Mouse (Mus musculus): ENCODE measurements around the gene Nlrp6.
"Not testable (repeated sequence)": the region's sequence is repeated elsewhere in the genome, so short reads cannot be mapped to it uniquely, and the experiment has no call there.

The Nlrp6 gene

GRCm38 (mm10) chr7:140920418-140921029 is at the start of gene Nlrp6:
Gene Nlrp6, plus strand, starts transcription at chr7:140920902.
- no peak for DNase-seq (ENCODE audit: low read depth, low spot score)

- no peak for DNase-seq (ENCODE audit: low read depth, low spot score)
Measured at GRCm38 (mm10) chr7:140874224-140874623, 46.5 kb upstream of the Nlrp6 start.

DNA sequence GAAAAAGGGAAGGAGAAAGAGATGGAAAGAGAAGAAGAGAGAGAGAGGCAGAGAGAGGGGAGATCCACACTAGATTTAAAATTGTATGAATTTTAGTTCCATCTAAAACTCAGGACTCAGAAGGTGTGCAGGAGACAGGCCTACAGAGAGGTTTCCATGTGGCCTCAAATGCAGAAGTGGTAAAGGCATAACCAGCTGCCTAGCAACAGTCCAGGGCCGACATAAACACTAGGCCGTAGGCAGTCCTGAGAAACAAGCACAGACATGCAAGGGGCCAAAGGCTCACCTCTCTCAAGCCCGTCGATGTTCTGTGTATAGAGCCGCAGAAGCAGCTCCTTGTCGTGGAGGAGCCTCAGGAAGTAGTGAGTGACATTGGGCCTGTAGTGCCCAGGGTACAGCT is 43.3 kb upstream of the Nlrp6 start:
- DNase-seq (ENCODE audit: low read depth, low spot score): no peak

DNA sequence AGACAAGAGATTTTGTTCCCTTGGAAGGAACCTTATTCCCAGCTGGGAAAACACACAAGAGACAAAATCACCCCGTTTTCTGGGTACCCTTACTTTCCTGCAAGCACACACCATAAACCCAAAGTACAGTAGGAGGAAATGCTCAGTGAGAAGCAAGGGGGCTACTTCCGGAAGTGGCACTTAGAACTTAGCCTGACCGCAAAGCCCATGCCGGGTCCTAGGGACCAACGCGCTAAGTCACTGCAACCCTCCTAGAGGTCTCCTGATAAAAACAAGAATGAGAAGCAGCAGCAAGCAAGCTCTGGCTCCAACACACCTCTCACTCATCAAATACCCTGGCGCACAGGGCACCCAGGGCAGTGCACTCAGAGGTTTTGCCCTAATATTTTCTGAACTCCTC is 41.3 kb upstream of the Nlrp6 start:
- DNase-seq (ENCODE audit: low read depth, low spot score): no peak

DNA sequence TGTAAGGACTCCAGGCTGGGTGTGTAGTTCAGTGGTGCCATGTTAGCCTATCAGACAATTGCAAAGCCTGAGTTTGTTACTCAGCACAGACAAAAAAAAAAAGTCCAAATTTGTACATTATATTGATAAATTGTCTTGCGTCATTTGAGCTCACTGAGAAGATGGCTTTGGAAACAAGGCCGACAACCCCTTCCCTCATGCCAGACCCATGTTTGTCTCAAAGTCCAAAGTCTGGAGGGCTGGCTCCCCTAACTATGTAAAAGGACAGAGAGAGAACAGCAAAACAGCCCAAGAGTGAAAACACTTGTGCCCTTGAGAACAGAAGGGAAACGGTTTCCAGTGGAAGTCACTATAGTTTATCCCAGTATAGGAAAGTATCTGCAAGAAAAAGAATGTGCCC is 40.3 kb upstream of the Nlrp6 start:
- no peak for DNase-seq (ENCODE audit: low read depth, low spot score)

DNA sequence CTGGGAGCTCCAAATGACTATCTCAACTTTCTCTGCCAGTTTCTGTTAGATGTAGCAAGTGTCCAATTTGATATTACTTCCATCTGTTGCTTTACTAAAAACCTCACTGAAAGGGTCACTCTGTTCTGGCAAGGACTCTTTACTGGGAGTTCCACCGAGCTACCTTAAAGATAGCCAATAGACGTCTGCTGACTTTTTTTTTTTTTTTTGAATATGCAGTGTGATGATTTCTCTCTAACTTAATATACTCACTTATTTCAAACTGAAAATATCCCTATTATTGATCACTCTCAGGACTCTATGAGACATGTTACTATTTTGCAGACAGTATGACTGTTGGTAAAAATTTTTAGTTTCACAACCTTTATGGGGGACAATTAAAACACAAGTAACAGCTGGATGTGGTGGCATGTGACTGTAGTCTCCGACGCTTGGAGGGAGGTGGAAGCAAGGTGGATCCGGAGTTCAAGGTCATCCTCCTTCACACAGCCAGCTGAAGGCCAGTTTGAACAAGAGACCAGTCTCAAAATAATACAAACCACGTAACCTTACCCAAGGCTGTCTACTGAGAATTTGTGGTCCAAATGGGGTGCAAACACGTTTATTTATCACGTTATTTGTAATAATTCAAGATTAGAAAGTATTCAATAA is 39.7 kb upstream of the Nlrp6 start:
- DNase-seq (ENCODE audit: low read depth, low spot score): no peak

GRCm38 (mm10) chr7:140881696-140882468 is 38.8 kb upstream of the Nlrp6 start, which contains the start of the genes Psmd13 and Sirt3:
Gene Psmd13, plus strand, starts transcription at chr7:140881968.
Gene Sirt3, minus strand, starts transcription at chr7:140882309.
- peak; percentile 89 for DNase-seq (ENCODE audit: low read depth, low spot score)

GRCm38 (mm10) chr7:140882469-140882803 is 38.3 kb upstream of the Nlrp6 start:
- no peak for DNase-seq (ENCODE audit: low read depth, low spot score)

DNA sequence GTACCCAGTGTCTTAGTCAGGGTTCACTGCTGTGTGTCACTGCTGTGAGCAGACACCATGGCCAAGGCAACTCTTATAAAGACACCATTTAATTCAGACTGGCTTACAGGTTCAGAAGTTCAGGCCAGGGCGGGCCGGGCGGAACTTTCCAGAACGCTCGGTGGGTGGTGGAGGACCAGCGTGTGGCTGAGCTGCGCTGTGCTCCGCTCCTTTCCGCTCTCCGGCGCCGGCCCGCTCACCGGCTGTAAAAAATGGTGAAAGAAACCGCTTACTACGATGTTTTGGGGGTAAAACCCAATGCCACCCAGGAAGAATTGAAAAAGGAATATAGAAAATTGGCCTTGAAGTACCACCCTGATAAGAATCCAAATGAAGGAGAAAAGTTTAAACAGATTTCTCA is 30.1 kb upstream of the Nlrp6 start:
- DNase-seq (ENCODE audit: low read depth, low spot score): not testable (repeated sequence)

DNA sequence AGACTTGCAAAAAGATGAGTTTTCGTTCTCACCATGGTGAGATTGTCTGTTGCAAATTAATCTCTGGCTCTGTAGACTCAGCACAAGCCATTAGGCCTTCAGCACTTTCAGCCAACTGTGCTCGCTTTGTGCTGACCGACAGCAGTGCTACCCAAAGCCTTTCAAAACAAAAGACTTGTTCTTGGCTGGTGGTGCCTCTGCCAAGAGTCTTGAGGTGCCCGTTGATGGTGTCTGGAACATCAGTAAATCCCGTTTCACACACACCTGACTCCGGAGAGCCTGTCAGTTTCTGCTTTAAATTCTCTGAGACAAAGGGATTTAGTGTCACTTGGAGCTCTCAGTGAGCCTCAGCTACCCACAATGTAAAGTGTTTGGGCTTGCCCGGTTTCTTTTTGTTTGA is 26.7 kb upstream of the Nlrp6 start:
- DNase-seq (ENCODE audit: low read depth, low spot score): no peak

GRCm38 (mm10) chr7:140894611-140895010 is 26.1 kb upstream of the Nlrp6 start:
- no peak for DNase-seq (ENCODE audit: low read depth, low spot score)

DNA sequence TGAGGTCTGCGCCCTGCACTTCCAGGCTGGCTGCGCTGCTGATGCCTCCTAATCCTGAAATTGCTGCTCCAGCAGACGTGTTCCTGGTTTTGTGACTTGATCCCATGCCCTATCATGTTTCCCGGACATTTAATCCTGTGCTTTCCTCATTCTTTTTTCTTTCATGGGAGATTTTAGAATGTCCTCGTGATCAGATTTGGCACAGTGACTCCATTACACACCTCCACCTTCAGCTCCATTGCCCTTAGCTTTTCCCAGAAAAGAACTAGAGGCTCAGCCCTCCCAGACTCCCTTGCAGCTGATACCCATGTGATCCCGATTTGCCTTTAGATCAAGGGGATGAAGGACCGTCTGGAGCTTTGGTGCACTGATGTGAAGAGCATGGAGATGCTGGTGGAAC is 22.8 kb upstream of the Nlrp6 start:
- DNase-seq (ENCODE audit: low read depth, low spot score): no peak

GRCm38 (mm10) chr7:140899121-140899520 is 21.6 kb upstream of the Nlrp6 start:
- no peak for DNase-seq (ENCODE audit: low read depth, low spot score)

- DNase-seq (ENCODE audit: low read depth, low spot score): no peak
Measured at GRCm38 (mm10) chr7:140900220-140900619, 20.5 kb upstream of the Nlrp6 start, which contains the start of gene Cox8b. Gene Cox8b, minus strand, starts transcription at chr7:140900446.

DNA sequence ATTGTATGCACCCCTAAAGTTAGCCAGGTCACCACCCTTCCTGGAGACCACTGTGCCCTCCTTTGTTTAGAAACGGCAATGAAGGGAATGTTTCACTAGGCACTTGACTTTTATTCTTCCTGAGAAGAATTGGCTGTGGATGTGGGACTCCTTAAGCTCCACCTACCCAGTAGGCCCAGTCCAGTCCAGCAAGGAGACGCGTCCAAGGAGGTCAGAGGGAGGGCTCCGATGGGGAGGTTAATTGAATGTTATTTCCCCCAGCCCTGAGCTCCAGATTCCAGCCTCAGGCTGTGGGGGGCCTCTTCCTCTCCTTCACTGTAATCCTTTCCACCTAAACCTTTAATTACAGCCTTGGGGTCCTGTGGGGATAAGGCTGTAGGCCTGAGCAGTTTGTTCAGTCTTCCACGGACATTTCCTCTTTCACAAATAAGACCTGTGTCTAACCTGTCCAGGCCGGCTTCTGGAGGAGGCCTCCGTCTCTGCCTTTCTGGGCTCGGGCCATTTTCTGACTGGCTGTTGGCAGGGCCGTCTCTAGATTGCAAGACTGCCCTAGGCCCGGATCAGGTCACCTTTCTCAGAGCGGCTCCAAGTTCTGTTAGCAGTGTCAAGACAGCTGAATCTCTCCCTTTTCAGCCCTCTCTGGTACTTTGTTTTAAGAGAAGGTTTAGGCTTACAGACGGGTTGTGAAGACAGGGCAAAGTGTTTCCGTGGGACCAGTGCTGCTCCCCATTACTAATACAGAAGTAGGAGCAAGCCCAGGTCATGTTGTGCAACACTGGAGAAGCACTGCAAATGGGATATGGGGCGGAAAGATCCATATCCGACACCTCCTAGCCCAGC is 18.4 kb upstream of the Nlrp6 start:
- no peak for DNase-seq (ENCODE audit: low read depth, low spot score)

- DNase-seq (ENCODE audit: low read depth, low spot score): peak; percentile 64
Measured at GRCm38 (mm10) chr7:140903212-140903611, 17.5 kb upstream of the Nlrp6 start.

DNA sequence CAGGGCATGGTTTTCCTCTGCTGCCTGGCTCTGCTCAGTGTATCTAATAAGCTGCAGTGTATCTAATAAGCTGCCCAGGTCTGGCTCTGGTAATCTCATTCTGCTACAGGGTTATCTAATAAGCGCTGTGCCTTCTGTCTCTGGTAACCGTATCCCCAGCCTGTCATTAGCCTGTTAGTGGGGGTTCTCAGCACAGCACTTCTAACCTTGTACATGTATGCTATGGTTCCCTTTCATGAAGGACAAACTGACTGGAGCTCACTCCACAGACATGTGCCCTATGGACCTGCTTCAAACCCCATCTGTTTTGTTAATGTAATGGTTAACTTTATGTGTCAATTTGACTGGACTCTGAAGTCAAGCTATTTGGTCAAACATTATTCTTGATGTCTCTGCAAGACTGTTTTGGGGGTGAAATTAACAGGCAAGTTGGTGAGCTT is 15.0 kb upstream of the Nlrp6 start:
- no peak for DNase-seq (ENCODE audit: low read depth, low spot score)

- DNase-seq (ENCODE audit: low read depth, low spot score): no peak
Measured at GRCm38 (mm10) chr7:140907131-140907530, 13.6 kb upstream of the Nlrp6 start.

DNA sequence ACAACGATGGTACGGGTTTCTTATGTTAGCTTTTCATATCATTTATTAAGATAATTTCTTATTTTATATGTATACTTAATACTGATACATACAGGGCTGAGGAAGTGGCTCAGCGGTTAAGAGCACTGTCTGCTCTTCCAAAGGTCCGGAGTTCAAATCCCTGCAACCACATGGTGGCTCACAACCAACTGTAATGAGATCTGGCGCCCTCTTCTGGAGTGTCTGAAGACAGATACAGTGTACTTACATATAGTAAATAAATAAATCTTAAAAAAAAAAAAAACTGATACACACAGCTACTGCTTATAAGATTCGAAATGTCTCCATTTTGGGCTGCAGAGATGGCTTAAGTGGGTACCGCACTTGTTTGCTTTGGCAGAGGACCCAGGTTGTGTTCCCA is 13.0 kb upstream of the Nlrp6 start:
- DNase-seq (ENCODE audit: low read depth, low spot score): no peak

GRCm38 (mm10) chr7:140908181-140908580 is 12.5 kb upstream of the Nlrp6 start:
- no peak for DNase-seq (ENCODE audit: low read depth, low spot score)

DNA sequence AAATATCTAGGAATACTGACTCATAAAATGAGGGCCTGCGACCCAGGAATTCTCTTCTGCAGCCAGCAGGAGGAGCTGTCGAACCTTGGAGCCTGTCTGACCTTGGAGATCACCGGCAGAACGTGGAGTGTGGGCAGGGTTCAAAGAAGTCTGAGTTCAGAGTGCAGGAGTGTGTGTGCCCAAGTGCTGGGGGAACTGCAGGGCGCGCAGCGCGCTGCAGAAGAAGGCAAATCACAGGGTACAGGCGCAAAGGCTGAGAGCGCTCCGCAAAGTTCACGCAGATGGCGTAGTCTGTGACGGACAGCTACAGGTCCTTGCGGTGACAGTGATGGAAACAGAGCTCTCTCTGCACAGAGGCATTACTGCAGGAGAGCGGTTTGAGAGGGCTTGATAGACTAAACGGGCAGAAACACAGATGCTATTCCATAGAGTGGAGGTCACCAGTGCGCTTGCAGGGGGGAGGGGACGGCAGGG is 12.0 kb upstream of the Nlrp6 start:
- DNase-seq (ENCODE audit: low read depth, low spot score): peak; percentile 80

- DNase-seq (ENCODE audit: low read depth, low spot score): no peak
Measured at GRCm38 (mm10) chr7:140912293-140912692, 8.4 kb upstream of the Nlrp6 start.

All from embryo, embryonic 11.5 days (tissue).